Mouse (Mus musculus): ENCODE results near the gene Slc17a8.

DNA sequence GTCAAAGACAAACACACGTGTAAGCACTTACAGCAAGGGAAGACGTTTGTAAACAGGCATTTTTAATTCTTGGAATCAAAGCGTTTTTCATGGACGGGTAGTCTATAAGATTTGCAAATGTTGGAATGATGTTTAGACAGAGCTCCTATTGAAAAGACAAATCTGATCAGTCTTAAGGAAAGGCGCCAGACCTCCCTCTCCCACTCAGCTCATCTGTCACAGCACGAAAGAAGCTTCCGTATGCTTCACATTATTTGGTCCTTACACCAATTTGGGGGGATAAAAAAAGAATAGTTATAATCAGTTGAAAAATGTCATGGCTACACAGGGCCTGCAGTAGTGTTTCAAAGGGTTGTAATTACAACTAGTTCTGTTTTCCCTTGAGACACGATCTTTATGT, 31.9 kb upstream of the Slc17a8 start:
- TF ChIP-seq ZNF384 (IDR thresholded peaks at IDR 0.05; ENCODE audit: low read depth, low read length), result no peak
- TF ChIP-seq CTCF (IDR thresholded peaks at IDR 0.05 in 2 of 3, conservative IDR thresholded peaks at IDR 0.05 in 1 of 3; ENCODE audit: control insufficient read depth in 1 of 3, insufficient read depth in 1 of 3, low read depth in 2 of 3, low read length in 3 of 3, poor library complexity in 1 of 3, severe bottlenecking in 1 of 3), result no peak
- TF ChIP-seq POLR2AphosphoS5 (IDR thresholded peaks at IDR 0.05; ENCODE audit: borderline replicate concordance, low read depth, low read length), result no peak
- no peak for TF ChIP-seq BHLHE40 (IDR thresholded peaks at IDR 0.05; ENCODE audit: borderline replicate concordance, low read depth, low read length)
- no peak for TF ChIP-seq POLR2A (IDR thresholded peaks at IDR 0.05; ENCODE audit: control insufficient read depth in 1 of 2, insufficient read depth in 1 of 2, low read depth in 1 of 2, low read length in 2 of 2, poor library complexity in 1 of 2)
- no peak for TF ChIP-seq SMC3 (IDR thresholded peaks at IDR 0.05; ENCODE audit: low read depth, low read length)
- no peak for TF ChIP-seq CHD2 (IDR thresholded peaks at IDR 0.05; ENCODE audit: low read length)
- no peak for TF ChIP-seq NRF1 (IDR thresholded peaks at IDR 0.05; ENCODE audit: insufficient read depth, low read depth, low read length, poor library complexity, severe bottlenecking)
- no peak for TF ChIP-seq USF2 (IDR thresholded peaks at IDR 0.05; ENCODE audit: borderline replicate concordance in 1 of 2, insufficient read depth in 1 of 2, low read depth in 1 of 2, low read length in 2 of 2)
